Mouse (Mus musculus): Measurements from ENCODE around the gene Cep57l1.

The Cep57l1 gene

GRCm38 (mm10) chr10:41814305-41814853 lies 4.7 kb upstream of the Cep57l1 start:
- no peak for DNase-seq

GRCm38 (mm10) chr10:41812566-41812965 lies 2.9 kb upstream of the Cep57l1 start:
- no peak for DNase-seq

GRCm38 (mm10) chr10:41810564-41811455 lies 1.1 kb upstream of the Cep57l1 start:
- no peak for DNase-seq

- no peak for DNase-seq
Observed at GRCm38 (mm10) chr10:41809080-41809770, 446 bp downstream of the Cep57l1 start.

GRCm38 (mm10) chr10:41805729-41806355 lies 3.8 kb downstream of the Cep57l1 start:
- no peak for DNase-seq

GRCm38 (mm10) chr10:41804711-41805110 lies 5.0 kb downstream of the Cep57l1 start:
- no peak for DNase-seq

- DNase-seq: no peak
Observed at GRCm38 (mm10) chr10:41803467-41803866, 6.2 kb downstream of the Cep57l1 start.

- DNase-seq: no peak
Observed at GRCm38 (mm10) chr10:41797253-41797652, 12.4 kb downstream of the Cep57l1 start.

- no peak for DNase-seq
Observed at GRCm38 (mm10) chr10:41792375-41792774, 17.3 kb downstream of the Cep57l1 start.

GRCm38 (mm10) chr10:41767254-41767653 lies 42.4 kb downstream of the Cep57l1 start:
- no peak for DNase-seq

- DNase-seq: no peak
Observed at GRCm38 (mm10) chr10:41766280-41766679, 43.4 kb downstream of the Cep57l1 start.

- no peak for DNase-seq
Observed at GRCm38 (mm10) chr10:41765586-41765985, 44.1 kb downstream of the Cep57l1 start.

- DNase-seq: no peak
Observed at GRCm38 (mm10) chr10:41763741-41764385, 45.8 kb downstream of the Cep57l1 start.

- no peak for DNase-seq
Observed at GRCm38 (mm10) chr10:41760866-41761265, 48.8 kb downstream of the Cep57l1 start.

- DNase-seq: no peak
Observed at GRCm38 (mm10) chr10:41758041-41758440, 51.6 kb downstream of the Cep57l1 start.

- DNase-seq: no peak
Observed at GRCm38 (mm10) chr10:41757226-41757625, 52.4 kb downstream of the Cep57l1 start.

GRCm38 (mm10) chr10:41751867-41752480 lies 57.7 kb downstream of the Cep57l1 start:
- no peak for DNase-seq

- DNase-seq: no peak
Observed at GRCm38 (mm10) chr10:41749306-41749705, 60.4 kb downstream of the Cep57l1 start.

GRCm38 (mm10) chr10:41746554-41746953 lies 63.1 kb downstream of the Cep57l1 start:
- DNase-seq: no peak

GRCm38 (mm10) chr10:41744006-41744405 lies 65.7 kb downstream of the Cep57l1 start:
- DNase-seq: no peak

GRCm38 (mm10) chr10:41740221-41740620 lies 69.5 kb downstream of the Cep57l1 start:
- DNase-seq: no peak

- DNase-seq: no peak
Observed at GRCm38 (mm10) chr10:41737245-41737644, 72.4 kb downstream of the Cep57l1 start.
